Mouse (Mus musculus): ENCODE data around the gene Cacna1c. TPM values are rescaled to one million over a fixed set of nuclear protein-coding genes. Genes with fewer than 3 reads are reported as not detected.
"Not testable (repeated sequence)": the region's sequence is repeated elsewhere in the genome, so short reads cannot be mapped to it uniquely, and the experiment has no call there.

Cacna1c gene
- polyA plus RNA-seq, 1 experiment from 2014 or later, result 4.0 TPM

GRCm38 (mm10) chr6:118593377-118594061 lies 602.7 kb downstream of the Cacna1c start:
- peaks cover 8% of the 10 kb centered on the region for H3K27me3 ChIP-seq (ENCODE audit: control insufficient read depth, insufficient read depth, low read length)

GRCm38 (mm10) chr6:118592662-118593376 lies 603.4 kb downstream of the Cacna1c start:
- 22% methylated on average over 21 of the region's 21 CpGs for WGBS
- Histone ChIP-seq H3K4me1 (replicated peaks; ENCODE audit: control insufficient read depth, insufficient read depth, low read length) (no peaks in the 10 kb centered on the region), H3K27ac (ENCODE audit: low read depth, low read length) (no peak overlapping the region), H3K9me3 (ENCODE audit: control insufficient read depth, low read length) (no peaks in the 10 kb centered on the region), H3K4me2 (replicated peaks; ENCODE audit: low read depth, low read length) (peak overlapping the region; percentile 69), H3K27me3 (ENCODE audit: control insufficient read depth, insufficient read depth, low read length) (peaks cover 8% of the 10 kb centered on the region), H3K9ac (ENCODE audit: low read depth, low read length) (peak overlapping the region; percentile 32; the same call in 1 of the 2 replicates), H3K36me3 (ENCODE audit: control insufficient read depth, insufficient read depth, low read length) (no peaks in the 10 kb centered on the region), H3K4me3 (ENCODE audit: low read depth, low read length) (peak overlapping the region; percentile 38)
- peak; percentile 7 for DNase-seq (ENCODE audit: low spot score)
- 0 out of 2 replicates have a peak, but pooled peaks have one; percentile 8 for ATAC-seq (ENCODE audit: low FRiP score)

More at GRCm38 (mm10) chr6:118593377-118594061, 602.7 kb downstream of the Cacna1c start:
- WGBS, result under 1% methylated on average over 34 of the region's 34 CpGs
- H3K4me1 ChIP-seq (replicated peaks; ENCODE audit: control insufficient read depth, insufficient read depth, low read length), result no peaks in the 10 kb centered on the region
- no peak overlapping the region for H3K27ac ChIP-seq (ENCODE audit: low read depth, low read length)
- H3K36me3 ChIP-seq (ENCODE audit: control insufficient read depth, insufficient read depth, low read length), result no peaks in the 10 kb centered on the region
- no peaks in the 10 kb centered on the region for H3K9me3 ChIP-seq (ENCODE audit: control insufficient read depth, low read length)
- peak overlapping the region; percentile 38 for H3K4me3 ChIP-seq (ENCODE audit: low read depth, low read length)
- DNase-seq (ENCODE audit: low spot score) (peak; percentile 61), ATAC-seq (ENCODE audit: low FRiP score) (peak; percentile 78)
- peak overlapping the region; percentile 32; the same call in 1 of the 2 replicates for H3K9ac ChIP-seq (ENCODE audit: low read depth, low read length)
- peak overlapping the region; percentile 69 for H3K4me2 ChIP-seq (replicated peaks; ENCODE audit: low read depth, low read length)

- H3K9ac ChIP-seq (ENCODE audit: low read depth, low read length); H3K4me3 ChIP-seq (ENCODE audit: low read depth, low read length); H3K27me3 ChIP-seq (ENCODE audit: control insufficient read depth, insufficient read depth, low read length); DNase-seq (ENCODE audit: low spot score); ATAC-seq (ENCODE audit: low FRiP score); H3K4me2 ChIP-seq (replicated peaks; ENCODE audit: low read depth, low read length); H3K4me1 ChIP-seq (replicated peaks; ENCODE audit: control insufficient read depth, insufficient read depth, low read length); H3K27ac ChIP-seq (ENCODE audit: low read depth, low read length); H3K9me3 ChIP-seq (ENCODE audit: control insufficient read depth, low read length); H3K36me3 ChIP-seq (ENCODE audit: control insufficient read depth, insufficient read depth, low read length): not testable (repeated sequence)
- WGBS, result 88% methylated on average over 4 of the region's 4 CpGs
Measured at GRCm38 (mm10) chr6:118578741-118579140, 617.5 kb downstream of the Cacna1c start.

GRCm38 (mm10) chr6:118574351-118574750 lies 621.9 kb downstream of the Cacna1c start:
- Histone ChIP-seq H3K4me2 (replicated peaks; ENCODE audit: low read depth, low read length) (no peak overlapping the region), H3K4me1 (replicated peaks; ENCODE audit: control insufficient read depth, insufficient read depth, low read length) (no peaks in the 10 kb centered on the region), H3K36me3 (ENCODE audit: control insufficient read depth, insufficient read depth, low read length) (no peaks in the 10 kb centered on the region), H3K9me3 (ENCODE audit: control insufficient read depth, low read length) (no peaks in the 10 kb centered on the region), H3K27me3 (ENCODE audit: control insufficient read depth, insufficient read depth, low read length) (no peaks in the 10 kb centered on the region), H3K4me3 (ENCODE audit: low read depth, low read length) (no peak overlapping the region), H3K9ac (ENCODE audit: low read depth, low read length) (no peak overlapping the region), H3K27ac (ENCODE audit: low read depth, low read length) (no peak overlapping the region)
- WGBS, result 88% methylated on average over 6 of the region's 6 CpGs
- peak; percentile 13 for DNase-seq (ENCODE audit: low spot score)
- no peak for ATAC-seq (ENCODE audit: low FRiP score)

- H3K9ac ChIP-seq (ENCODE audit: low read depth, low read length), result no peak overlapping the region
- H3K27me3 ChIP-seq (ENCODE audit: control insufficient read depth, insufficient read depth, low read length), result no peaks in the 10 kb centered on the region
- H3K4me3 ChIP-seq (ENCODE audit: low read depth, low read length), result no peak overlapping the region
- ATAC-seq (ENCODE audit: low FRiP score), result no peak
- H3K4me2 ChIP-seq (replicated peaks; ENCODE audit: low read depth, low read length), result no peak overlapping the region
- 94% methylated on average over 3 of the region's 3 CpGs for WGBS
- H3K4me1 ChIP-seq (replicated peaks; ENCODE audit: control insufficient read depth, insufficient read depth, low read length), result no peaks in the 10 kb centered on the region
- no peaks in the 10 kb centered on the region for H3K36me3 ChIP-seq (ENCODE audit: control insufficient read depth, insufficient read depth, low read length)
- H3K9me3 ChIP-seq (ENCODE audit: control insufficient read depth, low read length), result no peaks in the 10 kb centered on the region
- no peak for DNase-seq (ENCODE audit: low spot score)
- H3K27ac ChIP-seq (ENCODE audit: low read depth, low read length), result no peak overlapping the region
Measured at GRCm38 (mm10) chr6:118567816-118568215, 628.4 kb downstream of the Cacna1c start.

- H3K4me2 ChIP-seq (replicated peaks; ENCODE audit: low read depth, low read length), result peak within 1 kb of the TSS; percentile 89
- no peaks in the 10 kb centered on the region for H3K9me3 ChIP-seq (ENCODE audit: control insufficient read depth, low read length)
- no peaks in the 10 kb centered on the region for H3K4me1 ChIP-seq (replicated peaks; ENCODE audit: control insufficient read depth, insufficient read depth, low read length)
- peak within 1 kb of the TSS; percentile 43 for H3K27ac ChIP-seq (ENCODE audit: low read depth, low read length)
- peak; percentile 97 for ATAC-seq (ENCODE audit: low FRiP score)
- WGBS, result 6% methylated on average over 54 of the region's 54 CpGs
- peak; percentile 94 for DNase-seq (ENCODE audit: low spot score)
- no peaks in the 10 kb centered on the region for H3K27me3 ChIP-seq (ENCODE audit: control insufficient read depth, insufficient read depth, low read length)
- H3K9ac ChIP-seq (ENCODE audit: low read depth, low read length), result peak within 1 kb of the TSS; percentile 87
- peak within 1 kb of the TSS; percentile 69 for H3K4me3 ChIP-seq (ENCODE audit: low read depth, low read length)
- H3K36me3 ChIP-seq (ENCODE audit: control insufficient read depth, insufficient read depth, low read length), result 0 out of 2 replicates have a peak, but pooled peaks cover 3% of the 10 kb centered on the region
Measured at GRCm38 (mm10) chr6:118561745-118562609, 634.2 kb downstream of the Cacna1c start, which contains the start of gene Ankrd26. Gene Ankrd26 (minus strand): TSS chr6:118562226.

GRCm38 (mm10) chr6:118561225-118561624 lies 635.0 kb downstream of the Cacna1c start:
- DNase-seq (ENCODE audit: low spot score) (no peak), ATAC-seq (ENCODE audit: low FRiP score) (no peak)
- H3K4me1 ChIP-seq (replicated peaks; ENCODE audit: control insufficient read depth, insufficient read depth, low read length), result no peaks in the 10 kb centered on the region
- H3K4me3 ChIP-seq (ENCODE audit: low read depth, low read length), result peak overlapping the region; percentile 69
- H3K9me3 ChIP-seq (ENCODE audit: control insufficient read depth, low read length), result no peaks in the 10 kb centered on the region
- H3K36me3 ChIP-seq (ENCODE audit: control insufficient read depth, insufficient read depth, low read length), result 0 out of 2 replicates have a peak, but pooled peaks cover 3% of the 10 kb centered on the region
- H3K27ac ChIP-seq (ENCODE audit: low read depth, low read length), result no peak overlapping the region
- H3K4me2 ChIP-seq (replicated peaks; ENCODE audit: low read depth, low read length), result peak overlapping the region; percentile 89
- H3K27me3 ChIP-seq (ENCODE audit: control insufficient read depth, insufficient read depth, low read length), result no peaks in the 10 kb centered on the region
- 86% methylated on average over 8 of the region's 8 CpGs for WGBS
- H3K9ac ChIP-seq (ENCODE audit: low read depth, low read length), result peak overlapping the region; percentile 87

- 91% methylated on average over 4 of the region's 4 CpGs for WGBS
- H3K36me3 ChIP-seq (ENCODE audit: control insufficient read depth, insufficient read depth, low read length), result no peaks in the 10 kb centered on the region
- H3K4me1 ChIP-seq (replicated peaks; ENCODE audit: control insufficient read depth, insufficient read depth, low read length), result no peaks in the 10 kb centered on the region
- no peak for DNase-seq (ENCODE audit: low spot score)
- H3K27ac ChIP-seq (ENCODE audit: low read depth, low read length), result no peak overlapping the region
- H3K9ac ChIP-seq (ENCODE audit: low read depth, low read length), result no peak overlapping the region
- no peak for ATAC-seq (ENCODE audit: low FRiP score)
- H3K4me2 ChIP-seq (replicated peaks; ENCODE audit: low read depth, low read length), result no peak overlapping the region
- H3K9me3 ChIP-seq (ENCODE audit: control insufficient read depth, low read length), result no peaks in the 10 kb centered on the region
- no peak overlapping the region for H3K4me3 ChIP-seq (ENCODE audit: low read depth, low read length)
- no peaks in the 10 kb centered on the region for H3K27me3 ChIP-seq (ENCODE audit: control insufficient read depth, insufficient read depth, low read length)
Measured at GRCm38 (mm10) chr6:118538627-118539026, 657.6 kb downstream of the Cacna1c start.

All from hindbrain, embryonic 11.5 days (tissue).